Mouse (Mus musculus) CH12.LX (cell line): Measurements from ENCODE around the gene Trmt112.

Source experiments
- CTCF ChIP-seq, 2 experiments: IDR thresholded peaks in 1 of 2; conservative IDR thresholded peaks in 1 of 2; 2 replicates each; pipeline ENCODE4 v1.5.1; 2011 to 2012; ENCODE audit warnings: low read depth in 2 of 2, low read length in 2 of 2, improper control_type of control experiment in 1 of 2, inconsistent platforms in 1 of 2, mild to moderate bottlenecking in 1 of 2, moderate library complexity in 1 of 2
- ETS1 ChIP-seq: conservative IDR thresholded peaks from 2 replicates; pipeline ENCODE4 v1.6.1; 2012; ENCODE audit warnings: low read depth, mild to moderate bottlenecking, inconsistent platforms, low read length, improper control_type of control experiment, moderate library complexity
- HCFC1 ChIP-seq: IDR thresholded peaks from 2 replicates; pipeline ENCODE4 v1.6.1; 2012; ENCODE audit warnings: low read depth, mild to moderate bottlenecking, inconsistent platforms, low read length, improper control_type of control experiment
- KAT2A ChIP-seq: IDR thresholded peaks from 2 replicates; pipeline ENCODE4 v1.6.1; 2012; ENCODE audit warnings: low read length, improper control_type of control experiment, inconsistent platforms; ENCODE audit not compliant: insufficient replicate concordance
- MAFK ChIP-seq: IDR thresholded peaks from 2 replicates; pipeline ENCODE4 v1.6.1; 2011; ENCODE audit warnings: low read length, improper control_type of control experiment; ENCODE audit not compliant: insufficient replicate concordance
- MAX ChIP-seq: IDR thresholded peaks from 2 replicates; pipeline ENCODE4 v1.6.1; 2011; ENCODE audit warnings: low read length, improper control_type of control experiment
- POLR2A ChIP-seq: IDR thresholded peaks from 2 replicates; pipeline ENCODE4 v1.6.1; 2011; ENCODE audit warnings: low read depth, mild to moderate bottlenecking, improper control_type of control experiment, low read length
- RAD21 ChIP-seq: IDR thresholded peaks from 2 replicates; pipeline ENCODE4 v1.6.1; 2011; ENCODE audit warnings: low read depth, mild to moderate bottlenecking, low read length, improper control_type of control experiment, moderate library complexity
- SMC3 ChIP-seq: IDR thresholded peaks from 2 replicates; pipeline ENCODE4 v1.6.1; 2011; ENCODE audit warnings: low read depth, low read length, improper control_type of control experiment
- TCF12 ChIP-seq: IDR thresholded peaks from 2 replicates; pipeline ENCODE4 v1.6.1; 2014; ENCODE audit warnings: low read depth, mild to moderate bottlenecking, inconsistent platforms, low read length, improper control_type of control experiment
- UBTF ChIP-seq: IDR thresholded peaks from 2 replicates; pipeline ENCODE4 v1.6.1; 2012; ENCODE audit warnings: low read depth, mild to moderate bottlenecking, inconsistent platforms, low read length, improper control_type of control experiment, moderate library complexity
- USF1 ChIP-seq: IDR thresholded peaks from 2 replicates; pipeline ENCODE4 v1.6.1; 2014; ENCODE audit warnings: low read depth, mild to moderate bottlenecking, inconsistent platforms, low read length, improper control_type of control experiment
- ZC3H11A ChIP-seq: IDR thresholded peaks from 2 replicates; pipeline ENCODE4 v1.6.1; 2012; ENCODE audit warnings: low read depth, mild to moderate bottlenecking, inconsistent platforms, low read length, improper control_type of control experiment
- ZMIZ1 ChIP-seq: IDR thresholded peaks from 2 replicates; pipeline ENCODE4 v1.6.1; 2012; ENCODE audit warnings: low read depth, mild to moderate bottlenecking, inconsistent platforms, low read length, improper control_type of control experiment

DNA sequence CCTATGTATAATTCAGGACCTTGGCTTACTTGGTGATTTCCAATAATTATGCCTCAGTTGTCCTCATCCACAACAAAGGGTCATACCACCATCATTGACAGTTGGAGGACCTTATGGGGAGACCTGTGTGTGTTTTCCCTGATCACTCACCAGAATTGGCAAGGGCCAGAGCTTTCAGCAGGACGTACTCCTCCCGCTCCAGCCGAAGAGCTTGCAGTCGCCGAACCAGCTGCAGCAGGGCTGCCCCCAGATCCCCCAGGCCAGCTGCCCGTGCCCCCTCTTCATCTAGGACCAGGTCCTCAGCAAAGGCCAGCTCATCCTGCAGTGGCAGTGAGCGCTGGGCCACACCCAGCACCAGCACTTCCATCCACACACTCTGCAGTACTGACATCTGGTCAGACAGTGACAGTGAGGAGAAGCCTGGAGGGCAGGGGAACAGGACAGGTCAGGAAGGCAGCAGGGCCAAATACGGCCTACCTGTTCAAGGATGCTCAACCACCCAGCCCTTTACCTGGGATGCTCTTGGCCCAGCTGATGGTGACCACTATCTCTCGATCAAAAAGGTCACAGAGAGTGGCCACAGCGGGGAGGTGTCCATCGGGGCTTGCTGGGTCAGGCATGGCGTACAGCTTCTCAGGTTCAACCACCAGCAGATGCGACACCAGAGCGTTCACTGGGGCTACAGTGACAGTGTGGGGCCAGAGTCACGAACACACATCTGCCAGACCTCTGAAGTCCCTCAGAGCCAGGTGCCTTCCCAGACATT is 2.9 kb downstream of the Trmt112 start:
- TF ChIP-seq KAT2A: no peak
- TF ChIP-seq USF1: no peak
- no peak for TF ChIP-seq SMC3
- TF ChIP-seq CTCF (conservative IDR thresholded peaks at IDR 0.05 in 1 of 2, IDR thresholded peaks at IDR 0.05 in 1 of 2; ENCODE audit: low read depth in 2 of 2, low read length in 2 of 2): no peak
- TF ChIP-seq ZC3H11A: no peak
- TF ChIP-seq MAX: no peak
- no peak for TF ChIP-seq TCF12
- no peak for TF ChIP-seq ETS1
- TF ChIP-seq ZMIZ1: no peak
- no peak for TF ChIP-seq POLR2A
- TF ChIP-seq HCFC1: no peak
- TF ChIP-seq MAFK: no peak
- no peak for TF ChIP-seq RAD21
- TF ChIP-seq UBTF: no peak
